Mouse (Mus musculus) mammary gland, adult 2 months (tissue): ENCODE data around the gene Lpcat3. TPM values are rescaled to one million over a fixed set of nuclear protein-coding genes. Genes with fewer than 3 reads are reported as not detected.

Experiments used
- polyA plus RNA-seq: library from polyadenylated mRNA; depleted of rRNA; stranded (reverse); fragments of >200 nt; gene quantifications from 2 replicates; pipeline ENCODE4 v1.2.3, GENCODE M21; 2012; ENCODE audit warnings: low replicate concordance; rRNA removed

Lpcat3 gene
- polyA plus RNA-seq = 150 and 207 TPM in 2 replicates

DNA sequence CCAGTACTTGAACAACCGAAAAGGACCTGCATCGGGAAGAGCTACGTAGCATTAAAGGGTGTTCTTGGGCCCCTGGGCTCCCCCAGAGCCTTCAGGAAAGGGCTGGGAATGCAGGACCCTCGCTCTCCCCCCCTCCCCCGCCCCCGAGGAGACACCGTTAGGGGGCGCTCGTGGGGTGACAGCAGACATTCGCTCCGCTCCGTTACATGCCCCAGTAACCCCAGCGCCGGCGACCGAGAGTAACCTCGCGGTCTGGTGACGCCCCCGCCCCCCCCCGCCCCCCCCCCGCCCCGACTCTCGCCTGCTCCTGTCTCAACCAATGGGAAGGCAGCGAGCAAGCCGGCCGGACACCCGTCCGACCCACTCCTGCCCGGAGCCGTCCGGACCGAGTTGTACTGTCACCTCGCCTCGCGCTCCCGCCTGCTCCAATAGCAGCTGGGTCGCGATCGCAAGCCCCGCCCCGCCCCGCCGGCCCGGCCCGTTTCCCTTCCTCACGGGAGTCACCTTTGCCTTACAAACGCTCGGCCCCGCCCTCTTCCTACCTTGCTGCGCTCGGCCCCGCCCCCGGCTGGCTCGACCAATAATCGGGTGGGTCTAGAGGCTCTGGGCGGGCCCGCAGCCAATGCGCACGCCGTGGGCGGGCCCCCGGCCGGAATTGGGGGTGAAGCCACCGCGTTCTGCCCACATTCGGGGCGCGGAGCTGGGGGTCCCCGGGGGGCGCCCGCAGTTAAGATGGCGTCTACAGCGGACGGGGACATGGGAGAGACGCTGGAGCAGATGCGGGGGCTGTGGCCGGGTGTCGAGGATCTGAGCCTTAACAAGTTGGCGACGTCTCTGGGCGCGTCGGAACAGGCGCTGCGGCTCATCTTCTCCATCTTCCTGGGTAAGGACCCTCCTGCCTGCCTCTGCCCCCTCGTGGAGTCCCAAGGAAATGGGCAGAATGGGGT lies at the start of gene Lpcat3:
Lpcat3 (plus strand) TSS at position 551 of the 947 bp plus-strand sequence.

DNA sequence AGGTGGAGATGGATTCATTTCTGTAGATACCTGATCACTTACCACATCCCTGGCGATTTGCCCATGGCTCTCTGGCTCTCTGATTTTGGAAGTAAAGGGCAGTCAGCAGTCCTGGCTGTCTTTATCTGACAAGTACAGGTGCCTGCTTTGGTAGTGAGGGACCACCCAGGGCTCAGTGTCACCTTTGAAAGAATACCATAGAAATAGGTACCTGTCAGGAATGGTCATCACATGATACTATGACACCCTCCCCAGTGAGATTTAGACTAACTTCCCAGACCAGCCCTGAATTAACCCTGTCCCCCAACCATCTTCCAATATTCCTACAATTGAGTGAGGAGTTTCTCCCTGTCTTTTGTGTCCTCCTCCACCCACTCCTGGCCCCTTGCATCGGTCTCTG lies 26.8 kb upstream of the Lpcat3 start, which contains the start of gene C1s2:
C1s2 (minus strand) TSS at position 101 of the 400 bp plus-strand sequence.

DNA sequence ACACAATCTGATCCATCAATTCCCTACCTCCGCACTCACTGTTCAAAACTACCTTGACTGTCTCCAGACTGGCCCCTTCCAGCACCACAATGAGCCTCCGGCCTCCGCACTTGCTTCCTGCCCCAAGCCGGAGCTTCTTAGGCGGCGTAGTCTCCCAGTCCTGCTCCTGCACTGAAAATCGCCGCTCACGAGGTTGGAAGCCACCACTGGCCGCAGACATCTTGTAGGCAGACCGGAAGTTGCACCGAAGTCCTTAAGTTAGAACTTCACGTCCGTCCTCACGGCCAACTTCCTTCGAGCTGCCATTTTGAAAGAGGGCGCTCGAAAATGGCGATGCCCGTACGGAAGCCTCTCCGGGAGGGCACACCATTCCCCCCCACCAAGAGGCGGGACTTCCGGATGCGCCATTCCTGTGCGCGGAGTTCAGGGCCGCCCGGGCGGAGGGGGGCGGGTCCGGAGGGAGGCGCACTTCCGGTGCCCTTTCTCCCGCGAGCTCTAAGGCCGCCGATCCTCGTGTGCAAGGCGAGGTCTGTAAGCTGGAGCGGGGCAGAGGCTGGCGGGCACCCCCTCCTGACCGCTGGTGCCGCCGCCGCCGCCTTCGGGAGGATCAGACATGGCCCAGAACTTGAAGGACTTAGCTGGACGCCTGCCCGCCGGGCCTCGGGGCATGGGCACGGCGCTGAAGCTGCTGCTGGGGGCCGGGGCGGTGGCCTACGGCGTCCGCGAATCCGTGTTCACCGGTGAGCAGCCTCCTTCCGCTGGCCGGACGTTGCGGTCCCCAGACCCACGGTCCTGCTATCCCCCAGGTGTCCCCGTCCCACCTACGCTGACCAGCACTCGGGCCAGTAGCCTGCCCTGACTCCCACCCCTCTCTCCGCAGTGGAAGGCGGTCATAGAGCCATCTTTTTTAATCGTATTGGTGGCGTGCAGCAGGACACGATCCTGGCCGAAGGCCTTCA lies 49.3 kb downstream of the Lpcat3 start, which contains the start of the genes Emg1 and Phb2:
Emg1 (minus strand) TSS at position 355 of the 959 bp plus-strand sequence.
Phb2 (plus strand) TSS at position 513 of the 959 bp plus-strand sequence.

DNA sequence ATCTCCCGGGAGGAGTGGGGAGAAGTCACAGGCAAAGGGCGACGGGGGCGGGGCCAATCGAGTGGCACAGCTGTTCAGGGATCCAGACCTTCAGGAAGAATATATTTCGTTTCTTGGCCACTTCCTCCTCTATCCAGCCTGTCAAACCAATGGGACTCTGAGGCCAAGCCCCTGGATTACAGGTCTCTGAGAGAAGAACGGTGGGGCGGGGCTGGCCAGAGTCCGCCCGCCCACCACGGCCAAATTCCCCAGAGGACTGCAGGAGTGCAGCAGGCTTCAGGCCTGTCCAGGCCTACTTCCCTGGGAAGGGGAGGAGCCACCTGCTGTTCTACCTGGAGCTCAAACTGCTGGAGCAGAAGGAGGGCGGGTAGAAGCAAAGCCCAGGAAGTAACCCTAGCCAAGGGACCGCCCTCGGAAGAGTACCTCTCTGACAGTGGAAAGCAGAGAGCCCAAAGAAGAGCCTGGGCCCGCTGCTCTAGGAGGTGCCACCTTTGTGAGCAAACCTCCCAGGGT lies 75.7 kb downstream of the Lpcat3 start, which contains the start of gene Ptpn6:
Ptpn6 (minus strand) TSS at position 204 of the 513 bp plus-strand sequence.

DNA sequence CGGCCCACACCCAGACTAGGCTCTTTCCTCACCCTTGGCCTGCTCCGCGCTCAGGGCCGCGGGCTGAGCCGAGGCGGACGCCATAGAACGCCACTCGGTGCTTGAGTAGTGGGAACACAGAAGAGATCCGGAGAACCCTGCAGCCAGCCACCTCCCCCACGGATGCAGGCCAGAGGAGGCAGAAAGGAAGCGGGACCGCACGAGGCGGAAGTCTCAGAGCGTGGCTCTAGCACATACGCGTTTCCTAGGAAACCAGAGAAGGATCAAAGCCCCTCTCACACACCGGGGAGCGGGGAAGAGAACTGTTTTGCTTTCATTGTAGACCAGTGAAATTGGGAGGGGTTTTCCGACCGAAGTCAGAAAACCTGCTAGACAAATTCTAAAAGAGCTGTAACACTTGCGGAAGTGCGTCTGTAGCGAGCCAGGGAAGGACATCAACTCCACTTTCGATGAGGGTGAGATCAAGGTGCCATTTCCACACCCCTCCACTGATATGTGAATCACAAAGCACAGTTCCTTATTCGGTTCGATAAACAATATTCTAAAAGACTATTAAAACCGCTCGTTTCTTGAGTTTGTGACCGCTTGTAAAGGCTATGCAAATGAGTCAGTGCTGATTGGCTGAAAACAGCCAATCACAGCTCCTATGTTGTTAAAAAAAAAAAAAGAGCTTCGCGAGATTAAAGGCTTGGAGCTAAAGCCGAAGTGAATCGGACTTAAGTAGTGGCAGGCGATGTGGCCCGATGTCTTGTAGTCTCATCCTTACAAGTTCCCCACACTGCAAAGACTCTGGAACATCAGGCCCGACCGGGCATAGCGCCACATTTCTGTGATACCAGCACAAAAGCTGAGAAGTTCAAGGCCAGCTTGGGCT lies 78.3 kb downstream of the Lpcat3 start, which contains the start of gene Grcc10:
Grcc10 (minus strand) TSS at position 487 of the 874 bp plus-strand sequence.

Other genes with a start within 250 kb of the Lpcat3 start
- gene Pex5, start 248.0 kb upstream of the Lpcat3 start, polyA plus RNA-seq = 46.5 and 54.1 TPM in 2 replicates
- 46.9 and 56.5 TPM in 2 replicates for gene Clstn3, start 198.2 kb upstream of the Lpcat3 start, polyA plus RNA-seq
- 6.1 and 7.9 TPM in 2 replicates for gene C1rl, start 169.9 kb upstream of the Lpcat3 start, polyA plus RNA-seq
- 67.2 and 93.0 TPM in 2 replicates for gene C1ra, start 150.6 kb upstream of the Lpcat3 start, polyA plus RNA-seq
- gene C1s1, start 120.7 kb upstream of the Lpcat3 start, polyA plus RNA-seq = 115 and 294 TPM in 2 replicates
- 0.19 and 0.26 TPM in 2 replicates for gene C1rb, start 92.7 kb upstream of the Lpcat3 start, polyA plus RNA-seq
- gene C1s2, start 26.9 kb upstream of the Lpcat3 start, polyA plus RNA-seq = 0.10 and 0.45 TPM in 2 replicates
- 37.9 and 58.8 TPM in 2 replicates for gene Emg1, start 49.2 kb downstream of the Lpcat3 start, polyA plus RNA-seq
- gene Phb2, start 49.3 kb downstream of the Lpcat3 start, polyA plus RNA-seq = 115 and 126 TPM in 2 replicates
- 82.7 and 124 TPM in 2 replicates for gene Ptpn6, start 75.7 kb downstream of the Lpcat3 start, polyA plus RNA-seq
- gene Grcc10, start 78.3 kb downstream of the Lpcat3 start, polyA plus RNA-seq = 242 and 257 TPM in 2 replicates
- not detected in 2 replicates for gene Gm45234, start 93.0 kb downstream of the Lpcat3 start, polyA plus RNA-seq
- 25.6 and 59.6 TPM in 2 replicates for gene Atn1, start 93.5 kb downstream of the Lpcat3 start, polyA plus RNA-seq
- gene Eno2, start 106.6 kb downstream of the Lpcat3 start, polyA plus RNA-seq = 11.8 and 17.7 TPM in 2 replicates
- 0.76 and 1.5 TPM in 2 replicates for gene Lrrc23, start 116.7 kb downstream of the Lpcat3 start, polyA plus RNA-seq
- 16.4 and 26.4 TPM in 2 replicates for gene Spsb2, start 145.6 kb downstream of the Lpcat3 start, polyA plus RNA-seq
- 313 and 1,090 TPM in 2 replicates for gene Tpi1, start 151.3 kb downstream of the Lpcat3 start, polyA plus RNA-seq
- 84.8 and 98.1 TPM in 2 replicates for gene Usp5, start 166.5 kb downstream of the Lpcat3 start, polyA plus RNA-seq
- 7.1 and 9.3 TPM in 2 replicates for gene Cdca3, start 166.5 kb downstream of the Lpcat3 start, polyA plus RNA-seq
- gene Gnb3, start 177.2 kb downstream of the Lpcat3 start, polyA plus RNA-seq = 0.55 TPM in 1 of 2 replicates, not detected in the other
- gene P3h3, start 194.7 kb downstream of the Lpcat3 start, polyA plus RNA-seq = 29.1 and 38.5 TPM in 2 replicates
- 1.3 and 2.7 TPM in 2 replicates for gene Gpr162, start 201.0 kb downstream of the Lpcat3 start, polyA plus RNA-seq
- gene Cd4, start 225.2 kb downstream of the Lpcat3 start, polyA plus RNA-seq = 25.7 and 33.5 TPM in 2 replicates
- 9.6 and 17.2 TPM in 2 replicates for gene Lag3, start 248.7 kb downstream of the Lpcat3 start, polyA plus RNA-seq